Mouse (Mus musculus) olfactory bulb, adult 2 months (tissue): ENCODE results near the gene Zfp786. TPM values are rescaled to one million over a fixed set of nuclear protein-coding genes. Genes with fewer than 3 reads are reported as not detected.

ENCODE experiments used
- polyA plus RNA-seq: library from polyadenylated mRNA; stranded (reverse); fragments of >200 nt; gene quantifications from 2 replicates; pipeline ENCODE4 v1.2.4, GENCODE M21; 2012; ENCODE audit warnings: low replicate concordance; ENCODE audit not compliant: missing spikeins, insufficient read depth, insufficient read length

Zfp786 gene
- polyA plus RNA-seq, 1 experiment: not detected

Other genes with a start within 250 kb of the Zfp786 start
- gene Ezh2, start 235.5 kb downstream of the Zfp786 start, polyA plus RNA-seq: not detected in 2 replicates
- gene Pdia4, start 17.4 kb downstream of the Zfp786 start, polyA plus RNA-seq: not detected in 2 replicates
- not detected in 2 replicates for gene Zfp398, start 4.8 kb upstream of the Zfp786 start, polyA plus RNA-seq
- gene Zfp282, start 46.3 kb upstream of the Zfp786 start, polyA plus RNA-seq: not detected in 2 replicates
- gene Zfp212, start 89.6 kb upstream of the Zfp786 start, polyA plus RNA-seq: not detected in 2 replicates
- gene Zfp956, start 122.5 kb upstream of the Zfp786 start, polyA plus RNA-seq: not detected in 2 replicates
- gene Zfp777, start 218.0 kb upstream of the Zfp786 start, polyA plus RNA-seq: not detected in 2 replicates